Comparison of ENCODE assay signal across 27 mouse cellular contexts in the genomic region with DNA sequence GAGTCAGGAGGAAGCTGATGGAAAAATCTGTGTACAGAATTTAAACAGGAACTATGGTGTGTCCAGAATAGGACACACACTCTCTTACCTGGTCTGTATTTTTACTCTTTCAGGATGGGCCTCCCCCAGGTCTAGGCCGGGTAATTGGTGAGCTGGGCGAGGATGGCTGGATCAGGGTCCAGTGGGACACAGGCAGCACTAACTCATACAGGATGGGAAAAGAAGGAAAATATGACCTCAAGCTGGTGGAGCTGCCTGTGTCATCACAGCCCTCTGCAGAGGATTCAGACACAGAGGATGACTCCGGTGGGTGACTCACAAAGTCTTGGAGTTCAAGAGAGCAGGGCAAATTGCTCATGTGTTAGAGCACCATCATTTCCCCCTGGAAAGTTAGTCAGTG.
"Had no signal": no experiment of that assay in that cellular context is flagged by ENCODE, and none has a peak within 500 bp of the region (broad histone marks: within the 10 kb centered on the region; RNA-seq: fewer than 3 reads in every experiment).

No protein-coding gene starts in this region.

- ATAC-seq: hindbrain, embryonic 16.5 days; inflammation-experienced regulatory T-cells, adult 6 months; intestine, embryonic 15.5 days; liver, postnatal 0 days had no signal

- H3K27ac ChIP-seq: heart, embryonic 13.5 days; heart, embryonic 15.5 days; hindbrain, embryonic 12.5 days; hindbrain, embryonic 14.5 days; intestine, embryonic 15.5 days; layer of hippocampus, adult 2 months; left cerebral cortex, adult 2 months; limb, embryonic 10.5 days; limb, embryonic 12.5 days; liver, embryonic 13.5 days; liver, embryonic 15.5 days had no signal

- DNase-seq: gastrocnemius, postnatal 14 days; gastrocnemius, postnatal 36 days; heart, adult 18-20 months; heart, postnatal 14 days; heart, postnatal 36 days; kidney, adult 18-20 months; kidney, adult 8-10 months; kidney, postnatal 10 days; kidney, postnatal 25 days; kidney, postnatal 4 days; liver; liver, embryonic 13.5 days; liver, postnatal 0 days had no signal

- H3K9ac ChIP-seq: heart, embryonic 13.5 days; heart, embryonic 15.5 days; hindbrain, embryonic 12.5 days; hindbrain, embryonic 14.5 days; intestine, embryonic 15.5 days; limb, embryonic 12.5 days; liver, embryonic 13.5 days; liver, embryonic 15.5 days; liver, postnatal 0 days had no signal

- H3K9me3 ChIP-seq: heart, embryonic 13.5 days; heart, embryonic 15.5 days; hindbrain, embryonic 12.5 days; intestine, embryonic 15.5 days; limb, embryonic 10.5 days; limb, embryonic 12.5 days; liver, embryonic 13.5 days; liver, embryonic 15.5 days had no signal

- H3K4me2 ChIP-seq: heart, embryonic 11.5 days; heart, embryonic 13.5 days; heart, embryonic 15.5 days; hindbrain, embryonic 12.5 days; hindbrain, embryonic 14.5 days; intestine, embryonic 15.5 days; limb, embryonic 12.5 days; liver, embryonic 11.5 days; liver, embryonic 13.5 days; liver, embryonic 15.5 days had no signal

- H3K4me1 ChIP-seq: heart, embryonic 13.5 days; heart, embryonic 15.5 days; hindbrain, embryonic 12.5 days; intestine, embryonic 15.5 days; limb, embryonic 10.5 days; limb, embryonic 12.5 days; liver, embryonic 13.5 days; liver, embryonic 15.5 days had no signal

- H3K27me3 ChIP-seq: heart, embryonic 13.5 days; heart, embryonic 15.5 days; hindbrain, embryonic 12.5 days; intestine, embryonic 15.5 days; limb, embryonic 12.5 days; liver, embryonic 13.5 days; liver, embryonic 15.5 days had no signal

- H3K4me3 ChIP-seq: heart, embryonic 13.5 days; heart, embryonic 15.5 days; hindbrain, embryonic 12.5 days; intestine, embryonic 15.5 days; layer of hippocampus, adult 2 months; left cerebral cortex, adult 2 months; limb, embryonic 10.5 days; limb, embryonic 12.5 days; liver, embryonic 13.5 days; liver, embryonic 15.5 days had no signal
